Mouse (Mus musculus) thymus, postnatal 0 days (tissue): ENCODE data around the gene Insc. TPM values are rescaled to one million over a fixed set of nuclear protein-coding genes. Genes with fewer than 3 reads are reported as not detected.

ENCODE experiments used
- polyA plus RNA-seq: library from polyadenylated mRNA; unstranded; fragments of >200 nt; fragmentation: Nextera tagmentation; extraction: Ambion mirVana; gene quantifications from 2 replicates; pipeline ENCODE4 v1.2.1, GENCODE M21; 2015

Gene Insc
- polyA plus RNA-seq, 1 experiment from 2014 or later, result 0.22 TPM

Other genes with a start within 250 kb of the Insc start
- 2.9 and 3.0 TPM in 2 replicates for gene Cyp2r1, start 180.7 kb upstream of the Insc start, polyA plus RNA-seq
- gene Calca, start 107.3 kb upstream of the Insc start, polyA plus RNA-seq, result 12.0 and 13.4 TPM in 2 replicates
- 19.4 and 19.5 TPM in 2 replicates for gene Calcb, start 25.1 kb upstream of the Insc start, polyA plus RNA-seq